9 mouse cellular contexts compared by ENCODE assay signal in genomic region chr8:119862390-119862734, GRCm38 (mm10). TPM values are rescaled to one million over a fixed set of nuclear protein-coding genes. Genes with fewer than 3 reads are reported as not detected.
DNase-seq lines count a peak whose midpoint lies in the region; ATAC-seq and TF ChIP-seq lines count a peak whose summit lies in the region.
"Had no signal": no experiment of that assay in that cellular context is flagged by ENCODE, and none has a peak within 500 bp of the region (broad histone marks: within the 10 kb centered on the region; RNA-seq: fewer than 3 reads in every experiment).

No protein-coding gene starts in this region.

- WGBS in lung, embryonic 15.5 days, result 1% methylated on average over 18 of the region's 19 CpGs
- WGBS in intestine, postnatal 0 days, result 1% methylated on average over 19 of the region's 19 CpGs
- 1% methylated on average over 19 of the region's 19 CpGs for WGBS in neural tube, embryonic 14.5 days

- H3K4me1 ChIP-seq in lung, embryonic 15.5 days, result peaks cover 13% of the 10 kb centered on the region
- H3K4me1 ChIP-seq in embryonic fibroblast, embryonic 13.5 days (ENCODE audit: control insufficient read depth, insufficient read depth, low read length), result no peaks in the 10 kb centered on the region
- no peaks in the 10 kb centered on the region for H3K4me1 ChIP-seq in intestine, postnatal 0 days (replicated peaks; ENCODE audit: control insufficient read depth, insufficient read depth, low read length)
- H3K4me1 ChIP-seq in neural tube, embryonic 14.5 days (ENCODE audit: control insufficient read depth, insufficient read depth, low read length), result 0 out of 2 replicates have a peak, but pooled peaks cover 6% of the 10 kb centered on the region

- TF ChIP-seq CTCF in embryonic fibroblast, embryonic 13.5 days (IDR thresholded peaks at IDR 0.05; ENCODE audit: borderline replicate concordance, insufficient read depth, low read length), result no peak
- no peak for TF ChIP-seq CTCF in intestine, postnatal 0 days (IDR thresholded peaks at IDR 0.05; ENCODE audit: low read depth)

- H3K4me3 ChIP-seq in lung, embryonic 15.5 days, result peak overlapping the region; percentile 56
- H3K4me3 ChIP-seq in embryonic fibroblast, embryonic 13.5 days (ENCODE audit: insufficient read depth, low read length), result peak overlapping the region; percentile 56
- H3K4me3 ChIP-seq in intestine, postnatal 0 days (ENCODE audit: low read depth, low read length), result peak overlapping the region; percentile 81
- peak overlapping the region; percentile 78 for H3K4me3 ChIP-seq in neural tube, embryonic 14.5 days (ENCODE audit: low read depth, low read length)

- peak overlapping the region; percentile 87 for H3K4me2 ChIP-seq in lung, embryonic 15.5 days
- peak overlapping the region; percentile 95 for H3K4me2 ChIP-seq in intestine, postnatal 0 days (replicated peaks; ENCODE audit: low read depth)
- peak overlapping the region; percentile 90 for H3K4me2 ChIP-seq in neural tube, embryonic 14.5 days (ENCODE audit: low read depth, low read length)

- H3K27me3 ChIP-seq in lung, embryonic 15.5 days, result no peaks in the 10 kb centered on the region; the same call in 1 of the 2 replicates
- H3K27me3 ChIP-seq in intestine, postnatal 0 days (replicated peaks; ENCODE audit: control insufficient read depth, insufficient read depth, low read length), result no peaks in the 10 kb centered on the region
- H3K27me3 ChIP-seq in neural tube, embryonic 14.5 days (ENCODE audit: control insufficient read depth, insufficient read depth, low read length), result no peaks in the 10 kb centered on the region

- TF ChIP-seq POLR2A in embryonic fibroblast, embryonic 13.5 days (IDR thresholded peaks at IDR 0.05; ENCODE audit: low read depth, low read length), result no peak

- H3K9ac ChIP-seq in lung, embryonic 15.5 days, result peak overlapping the region; percentile 53
- peak overlapping the region; percentile 73 for H3K9ac ChIP-seq in intestine, postnatal 0 days (ENCODE audit: low read depth, low read length)
- peak overlapping the region; percentile 73 for H3K9ac ChIP-seq in neural tube, embryonic 14.5 days (replicated peaks; ENCODE audit: low read depth, low read length)

- peak; percentile 59; the same call in 1 of the 2 replicates for ATAC-seq in lung, embryonic 15.5 days (ENCODE audit: borderline replicate concordance, extremely low read depth, low FRiP score, low TSS enrichment)
- no peak for ATAC-seq in intestine, postnatal 0 days
- no peak for ATAC-seq in neural tube, embryonic 14.5 days (ENCODE audit: low read depth)

- no peaks in the 10 kb centered on the region for H3K36me3 ChIP-seq in lung, embryonic 15.5 days
- H3K36me3 ChIP-seq in intestine, postnatal 0 days (ENCODE audit: control insufficient read depth, insufficient read depth), result no peaks in the 10 kb centered on the region
- no peaks in the 10 kb centered on the region for H3K36me3 ChIP-seq in neural tube, embryonic 14.5 days (ENCODE audit: control insufficient read depth, insufficient read depth, low read length)

- H3K9me3 ChIP-seq in lung, embryonic 15.5 days, result no peaks in the 10 kb centered on the region
- no peaks in the 10 kb centered on the region for H3K9me3 ChIP-seq in intestine, postnatal 0 days (ENCODE audit: control insufficient read depth)
- H3K9me3 ChIP-seq in neural tube, embryonic 14.5 days (ENCODE audit: control insufficient read depth, low read length), result no peaks in the 10 kb centered on the region

- peak overlapping the region; percentile 27 for H3K27ac ChIP-seq in lung, embryonic 15.5 days
- no peak overlapping the region for H3K27ac ChIP-seq in embryonic fibroblast, embryonic 13.5 days (ENCODE audit: insufficient read depth, low read length)
- H3K27ac ChIP-seq in intestine, postnatal 0 days (ENCODE audit: low read depth, low read length), result peak overlapping the region; percentile 68
- no peak overlapping the region for H3K27ac ChIP-seq in neural tube, embryonic 14.5 days (ENCODE audit: low read depth, low read length)

- no peak for DNase-seq in lung, postnatal 36 days
- DNase-seq in MN1 (ENCODE audit: low spot score), result no peak
- no peak for DNase-seq in adrenal gland, postnatal 4 days (ENCODE audit: low spot score in 2 of 2)
- no peak for DNase-seq in cerebellum, adult 11 months

RNA-seq across cellular contexts. Expression of gene Klhl36, which starts 0.3 kb away (rescaled TPM):
- 13.7 and 14.7 TPM in 2 replicates for polyA plus RNA-seq in lung, embryonic 15.5 days (2015; fragmentation: Nextera tagmentation; extraction: Ambion mirVana)
- 1.6 and 2.1 TPM in 2 replicates for polyA plus RNA-seq in embryonic fibroblast, embryonic 13.5 days (2011; ENCODE audit: insufficient read length, low read depth, missing spikeins)
- polyA plus RNA-seq in intestine, postnatal 0 days (2015; fragmentation: Nextera tagmentation; extraction: Ambion mirVana), result 7.3 and 7.4 TPM in 2 replicates
- polyA plus RNA-seq in neural tube, embryonic 14.5 days (2014; fragmentation: Nextera tagmentation; extraction: Ambion mirVana), result 15.3 and 15.5 TPM in 2 replicates
- 10 to 100 TPM; 15.7 to 18.8 TPM for total RNA-seq in adrenal gland, postnatal 4 days (2021)

RNA-seq across cellular contexts. Expression of gene Cotl1, which starts 22.0 kb away (rescaled TPM):
- polyA plus RNA-seq in lung, embryonic 15.5 days (2015; fragmentation: Nextera tagmentation; extraction: Ambion mirVana), result 65.8 and 68.1 TPM in 2 replicates
- 27.0 and 35.5 TPM in 2 replicates for polyA plus RNA-seq in embryonic fibroblast, embryonic 13.5 days (2011; ENCODE audit: insufficient read length, low read depth, missing spikeins)
- 166 and 169 TPM in 2 replicates for polyA plus RNA-seq in intestine, postnatal 0 days (2015; fragmentation: Nextera tagmentation; extraction: Ambion mirVana)
- 228 and 232 TPM in 2 replicates for polyA plus RNA-seq in neural tube, embryonic 14.5 days (2014; fragmentation: Nextera tagmentation; extraction: Ambion mirVana)
- 100 to 1,000 TPM in 1 of 2 experiments, 10 to 100 TPM in 1; 95.9 to 114 TPM for total RNA-seq in adrenal gland, postnatal 4 days (2021)

RNA-seq across cellular contexts. Expression of gene Usp10, which starts 47.8 kb away (rescaled TPM):
- 132 and 135 TPM in 2 replicates for polyA plus RNA-seq in lung, embryonic 15.5 days (2015; fragmentation: Nextera tagmentation; extraction: Ambion mirVana)
- polyA plus RNA-seq in embryonic fibroblast, embryonic 13.5 days (2011; ENCODE audit: insufficient read length, low read depth, missing spikeins), result 73.6 and 83.9 TPM in 2 replicates
- 37.1 and 41.2 TPM in 2 replicates for polyA plus RNA-seq in intestine, postnatal 0 days (2015; fragmentation: Nextera tagmentation; extraction: Ambion mirVana)
- polyA plus RNA-seq in neural tube, embryonic 14.5 days (2014; fragmentation: Nextera tagmentation; extraction: Ambion mirVana), result 100 and 111 TPM in 2 replicates
- 100 to 1,000 TPM; 108 to 127 TPM for total RNA-seq in adrenal gland, postnatal 4 days (2021)

RNA-seq across cellular contexts. Expression of gene Gm20388, which starts 48.3 kb away (rescaled TPM):
- 5.5 TPM in 1 of 2 replicates, not detected in the other for polyA plus RNA-seq in lung, embryonic 15.5 days (2015; fragmentation: Nextera tagmentation; extraction: Ambion mirVana)
- polyA plus RNA-seq in embryonic fibroblast, embryonic 13.5 days (2011; ENCODE audit: insufficient read length, low read depth, missing spikeins), result 82.0 and 82.8 TPM in 2 replicates
- polyA plus RNA-seq in intestine, postnatal 0 days (2015; fragmentation: Nextera tagmentation; extraction: Ambion mirVana), result not detected in 2 replicates
- 10.3 and 18.1 TPM in 2 replicates for polyA plus RNA-seq in neural tube, embryonic 14.5 days (2014; fragmentation: Nextera tagmentation; extraction: Ambion mirVana)
- 1 to 10 TPM in 1 of 2 experiments, not detected in 1; 8.8 TPM for total RNA-seq in adrenal gland, postnatal 4 days (2021)
- total RNA-seq: layer of hippocampus, postnatal 10 days had no signal

Comparison
In these comparisons a context has a peak if more than half of its experiments do, and no peak if none do; other contexts are left out.
1. H3K27ac ChIP-seq: peak in lung, embryonic 15.5 days (single experiment) and intestine, postnatal 0 days (single experiment); none in embryonic fibroblast, embryonic 13.5 days (single experiment) and neural tube, embryonic 14.5 days (single experiment).
2. Peak in every context shown above with its lines, with median percentiles within 50 percentile points of each other: H3K4me2 ChIP-seq, H3K4me3 ChIP-seq and H3K9ac ChIP-seq.